Mouse (Mus musculus) CD4-positive, CD25-positive, alpha-beta regulatory T cell (primary cell): ENCODE results near the gene Sp110. TPM values are rescaled to one million over a fixed set of nuclear protein-coding genes. Genes with fewer than 3 reads are reported as not detected.

Source experiments
- polyA plus RNA-seq: library from polyadenylated mRNA; unstranded; fragments of 100-300 nt; shearing (Covaris generic); gene quantifications from one replicate; pipeline ENCODE4 v1.2.1, GENCODE M21; 2017

Sp110 gene
- 272 TPM for polyA plus RNA-seq

GRCm38 (mm10) chr1:85598271-85599012 lies at the start of gene Sp110:
Gene Sp110, minus strand, starts transcription at chr1:85598817.

GRCm38 (mm10) chr1:85600078-85600477 lies 1.5 kb upstream of the Sp110 start, which contains the start of gene Sp140:
Gene Sp140, plus strand, starts transcription at chr1:85600378.

DNA sequence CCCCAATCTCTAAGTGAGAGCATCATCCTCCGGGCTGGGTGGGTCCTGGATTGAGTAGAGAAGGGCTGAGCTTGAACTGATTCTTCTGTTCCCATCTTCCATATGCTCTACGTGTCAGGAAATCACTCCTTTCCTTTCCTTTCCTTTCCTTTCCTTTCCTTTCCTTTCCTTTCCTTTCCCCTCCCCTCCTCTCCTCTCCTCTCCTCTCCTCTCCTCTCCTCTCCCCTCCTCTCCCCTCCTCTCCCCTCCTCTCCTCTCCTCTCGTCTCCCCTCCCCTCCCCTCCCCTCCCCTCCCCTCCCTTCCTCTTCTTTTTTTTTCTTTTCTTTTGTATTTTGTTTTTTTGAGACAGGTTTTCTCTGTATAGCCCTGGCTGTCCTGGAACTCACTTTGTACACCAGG lies 23.2 kb downstream of the Sp110 start, which contains the start of gene G530012D18Rik:
TSS of gene G530012D18Rik (plus strand) at position 301 of the 400 bp plus-strand sequence.

Other genes with a start within 250 kb of the Sp110 start
- gene G530012D18Rik, start 23.1 kb downstream of the Sp110 start, polyA plus RNA-seq, result not detected
- 41.0 TPM for gene Sp140, start 1.6 kb upstream of the Sp110 start, polyA plus RNA-seq
- gene Sp100, start 51.2 kb upstream of the Sp110 start, polyA plus RNA-seq, result 890 TPM
- 32.1 TPM for gene A630001G21Rik, start 179.8 kb upstream of the Sp110 start, polyA plus RNA-seq
- 244 TPM for gene Cab39, start 194.6 kb upstream of the Sp110 start, polyA plus RNA-seq